Mouse (Mus musculus) stomach, postnatal 0 days (tissue): ENCODE results near the gene Pakap.

Source experiments
- CTCF ChIP-seq: IDR thresholded peaks from 2 replicates; pipeline ENCODE4 v1.5.1; 2016; ENCODE audit warnings: antibody characterized with exemption, low read depth, mild to moderate bottlenecking, moderate library complexity
- EP300 ChIP-seq: optimal IDR thresholded peaks from 2 replicates; pipeline ENCODE3; 2016; ENCODE audit warnings: antibody characterized with exemption

GRCm38 (mm10) chr4:57559438-57559837 is 8.5 kb upstream of the Pakap start:
- TF ChIP-seq EP300, result no peak
- TF ChIP-seq CTCF, result no peak
